In the genomic region with DNA sequence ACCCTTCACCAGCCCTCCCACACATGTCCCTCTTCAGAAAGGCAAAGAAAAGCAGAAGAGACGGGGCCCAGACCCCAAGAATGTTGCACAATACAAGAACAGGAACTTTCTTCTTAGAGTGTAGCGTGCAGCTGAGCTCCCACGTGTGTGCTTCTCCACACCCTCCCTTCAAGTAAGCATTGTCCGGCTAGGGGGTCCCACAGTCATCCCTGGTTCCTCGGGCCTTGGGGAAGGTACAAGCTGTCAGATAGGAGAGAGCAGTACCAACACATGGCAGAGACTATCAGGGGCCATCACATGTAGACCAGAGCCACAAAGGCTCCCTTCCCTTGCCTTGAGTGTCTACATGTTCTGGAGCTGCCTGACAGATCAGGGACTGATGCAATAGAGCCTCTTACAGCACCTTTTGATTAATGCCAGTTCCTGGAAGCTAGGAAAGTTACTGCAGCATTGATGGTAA, we compare ENCODE assay signal across 12 mouse cellular contexts. TPM values are rescaled to one million over a fixed set of nuclear protein-coding genes. Genes with fewer than 3 reads are reported as not detected.
DNase-seq lines count a peak whose midpoint lies in the region; ATAC-seq lines count a peak whose summit lies in the region.
"Had no signal": no experiment of that assay in that cellular context is flagged by ENCODE, and none has a peak within 500 bp of the region (broad histone marks: within the 10 kb centered on the region; RNA-seq: fewer than 3 reads in every experiment).

No protein-coding gene starts in this region.

- H3K27me3 ChIP-seq in forebrain, embryonic 12.5 days, result no peaks in the 10 kb centered on the region
- no peaks in the 10 kb centered on the region for H3K27me3 ChIP-seq in forebrain, embryonic 16.5 days (replicated peaks; ENCODE audit: control insufficient read depth, insufficient read depth, low read length)
- no peaks in the 10 kb centered on the region for H3K27me3 ChIP-seq in embryonic facial prominence, embryonic 10.5 days (replicated peaks; ENCODE audit: low read depth, poor library complexity, severe bottlenecking)
- H3K27me3 ChIP-seq: limb, embryonic 13.5 days had no signal

- peak; percentile 58 for DNase-seq in lung, postnatal 36 days
- DNase-seq in lung, postnatal 25 days (ENCODE audit: low spot score), result no peak
- no peak for DNase-seq in embryonic facial prominence, embryonic 10.5 days (ENCODE audit: low spot score)
- no peak for DNase-seq in cerebellum, adult 11 months
- no peak for DNase-seq in left cerebral cortex, postnatal 36 days (ENCODE audit: low spot score in 2 of 2)
- DNase-seq: gastrocnemius, postnatal 36 days had no signal

- no peak overlapping the region for H3K9ac ChIP-seq in forebrain, embryonic 12.5 days
- H3K9ac ChIP-seq in forebrain, embryonic 16.5 days (replicated peaks; ENCODE audit: low read depth, low read length), result no peak overlapping the region
- H3K9ac ChIP-seq: limb, embryonic 13.5 days had no signal

- intact Hi-C loops in left cerebral cortex, postnatal 36 days (cut with DNase I), result loop anchor here (5.0 kb wide), 1 partner anchor 52 kb away; no protein-coding TSS in a partner anchor

- peaks cover 40% of the 10 kb centered on the region for H3K4me1 ChIP-seq in forebrain, embryonic 12.5 days
- H3K4me1 ChIP-seq in forebrain, embryonic 16.5 days (replicated peaks; ENCODE audit: control insufficient read depth, insufficient read depth, low read length), result peaks cover 11% of the 10 kb centered on the region
- peaks cover 57% of the 10 kb centered on the region for H3K4me1 ChIP-seq in embryonic facial prominence, embryonic 10.5 days

- H3K4me2 ChIP-seq in forebrain, embryonic 12.5 days, result no peak overlapping the region
- no peak overlapping the region for H3K4me2 ChIP-seq in forebrain, embryonic 16.5 days (ENCODE audit: low read length)
- H3K4me2 ChIP-seq: limb, embryonic 13.5 days had no signal

- H3K27ac ChIP-seq in forebrain, embryonic 12.5 days, result 0 out of 2 replicates have a peak overlapping the region, but pooled peaks have one; percentile 2
- no peak overlapping the region for H3K27ac ChIP-seq in forebrain, embryonic 16.5 days (ENCODE audit: low read length)
- H3K27ac ChIP-seq in embryonic facial prominence, embryonic 10.5 days (replicated peaks), result peak overlapping the region; percentile 69
- H3K27ac ChIP-seq: hindbrain, postnatal 0 days; kidney, postnatal 0 days; limb, embryonic 13.5 days had no signal

- 61% methylated on average over 5 of the region's 5 CpGs for WGBS in forebrain, embryonic 12.5 days
- 63% methylated on average over 5 of the region's 5 CpGs for WGBS in forebrain, embryonic 16.5 days
- 75% methylated on average over 5 of the region's 5 CpGs for WGBS in embryonic facial prominence, embryonic 10.5 days

- no peak overlapping the region for H3K4me3 ChIP-seq in forebrain, embryonic 12.5 days (replicated peaks)
- H3K4me3 ChIP-seq in forebrain, embryonic 16.5 days (replicated peaks; ENCODE audit: low read length), result no peak overlapping the region
- no peak overlapping the region for H3K4me3 ChIP-seq in embryonic facial prominence, embryonic 10.5 days
- H3K4me3 ChIP-seq: limb, embryonic 13.5 days had no signal

- ATAC-seq in forebrain, embryonic 12.5 days (ENCODE audit: low FRiP score), result no peak
- no peak for ATAC-seq in forebrain, embryonic 16.5 days
- peak; percentile 84 for ATAC-seq in monocyte, adult 5-6 weeks (replicated peaks; ENCODE audit: insufficient number of reproducible peaks, low FRiP score, low TSS enrichment, poor library complexity, severe bottlenecking)
- ATAC-seq: hindbrain, postnatal 0 days had no signal

- no peaks in the 10 kb centered on the region for H3K36me3 ChIP-seq in forebrain, embryonic 12.5 days (replicated peaks)
- H3K36me3 ChIP-seq in forebrain, embryonic 16.5 days (ENCODE audit: control insufficient read depth, insufficient read depth), result no peaks in the 10 kb centered on the region
- no peaks in the 10 kb centered on the region for H3K36me3 ChIP-seq in embryonic facial prominence, embryonic 10.5 days (replicated peaks)
- H3K36me3 ChIP-seq: limb, embryonic 13.5 days had no signal

- no peaks in the 10 kb centered on the region for H3K9me3 ChIP-seq in forebrain, embryonic 12.5 days
- H3K9me3 ChIP-seq in forebrain, embryonic 16.5 days (ENCODE audit: control insufficient read depth, low read length), result no peaks in the 10 kb centered on the region
- no peaks in the 10 kb centered on the region for H3K9me3 ChIP-seq in embryonic facial prominence, embryonic 10.5 days
- H3K9me3 ChIP-seq: limb, embryonic 13.5 days had no signal

RNA-seq across cellular contexts. Expression of a gene that starts 27.3 kb away (rescaled TPM):
- polyA plus RNA-seq in forebrain, embryonic 12.5 days (2016; fragmentation: Nextera tagmentation; extraction: Ambion mirVana), result 4.7 and 7.6 TPM in 2 replicates
- polyA plus RNA-seq in forebrain, embryonic 16.5 days (2015; fragmentation: Nextera tagmentation; extraction: Ambion mirVana), result 3.7 and 5.1 TPM in 2 replicates
- 1.0 and 1.5 TPM in 2 replicates for polyA plus RNA-seq in embryonic facial prominence, embryonic 10.5 days (2016; fragmentation: Nextera tagmentation; extraction: Ambion mirVana)
- total RNA-seq in monocyte, adult 5-6 weeks (2017), result 5.3 to 11.9 TPM (median 6.9 TPM) in 3 replicates
- total RNA-seq in left cerebral cortex, postnatal 36 days (2021), result 10 to 100 TPM; 53.4 to 70.5 TPM
